Mouse (Mus musculus) CH12.LX (cell line): ENCODE data around the gene Gab1. TPM values are rescaled to one million over a fixed set of nuclear protein-coding genes. Genes with fewer than 3 reads are reported as not detected.

Experiments used
- DNase-seq: peaks from one replicate; pipeline ENCODE4 v3.0.0-alpha.2; 2013; ENCODE audit errors: extremely low read depth
- H3K27ac ChIP-seq: 2 replicates; pipeline ENCODE4 v1.5.1; 2012; ENCODE audit warnings: low read depth, mild to moderate bottlenecking, control low read depth, moderate library complexity; ENCODE audit not compliant: insufficient read depth
- H3K27me3 ChIP-seq: replicated peaks from 2 replicates; pipeline ENCODE3; 2012; ENCODE audit warnings: inconsistent platforms
- H3K36me3 ChIP-seq, 2 experiments: replicated peaks in 1 of 2; 2 replicates each; pipeline versions ENCODE3 to v1.6.1; 2012; ENCODE audit warnings: inconsistent platforms in 1 of 2, low read length in 1 of 2, mild to moderate bottlenecking in 1 of 2, mixed read lengths in 1 of 2, moderate library complexity in 1 of 2; ENCODE audit not compliant: control insufficient read depth in 1 of 2, insufficient read depth in 1 of 2
- H3K4me1 ChIP-seq, 2 experiments: 2 replicates each; pipeline ENCODE4 v1.6.1; 2012; ENCODE audit warnings: inconsistent platforms in 1 of 2, moderate library complexity in 1 of 2; ENCODE audit not compliant: insufficient read depth in 2 of 2, control insufficient read depth in 1 of 2
- H3K4me2 ChIP-seq: 2 replicates; pipeline ENCODE4 v1.6.1; 2012; ENCODE audit warnings: low read depth, mild to moderate bottlenecking, control low read depth; ENCODE audit not compliant: poor library complexity, insufficient read depth, severe bottlenecking
- H3K4me3 ChIP-seq, 3 experiments: fragments of 150-350 bp in 1 of 3; sonication (generic) in 1 of 3; replicated peaks in 1 of 3; 2 replicates each; pipeline versions ENCODE3 to v1.5.1; 2011 to 2012; ENCODE audit warnings: low read depth in 2 of 3, low read length in 2 of 3, mild to moderate bottlenecking in 2 of 3, moderate library complexity in 2 of 3, control low read depth in 1 of 3, improper control_type of control experiment in 1 of 3, inconsistent platforms in 1 of 3, mixed read lengths in 1 of 3; ENCODE audit not compliant: poor library complexity in 1 of 3
- H3K79me2 ChIP-seq: replicated peaks from 2 replicates; pipeline ENCODE4 v1.6.1; 2012; ENCODE audit warnings: mild to moderate bottlenecking, moderate library complexity; ENCODE audit not compliant: control insufficient read depth, poor library complexity, insufficient read depth, severe bottlenecking; ENCODE audit errors: extremely low read depth
- H3K9ac ChIP-seq: 2 replicates; pipeline ENCODE4 v1.6.1; 2012; ENCODE audit warnings: low read depth, mild to moderate bottlenecking, control low read depth, moderate library complexity; ENCODE audit not compliant: insufficient read depth
- H3K9me3 ChIP-seq: replicated peaks from 2 replicates; pipeline ENCODE3; 2012; ENCODE audit warnings: low read length, inconsistent platforms, mixed read lengths
- E2F4 ChIP-seq: IDR thresholded peaks from 2 replicates; pipeline ENCODE4 v1.6.1; 2011; ENCODE audit warnings: low read depth, low read length, improper control_type of control experiment; ENCODE audit not compliant: insufficient replicate concordance
- EP300 ChIP-seq: IDR thresholded peaks from 2 replicates; pipeline ENCODE4 v1.6.1; 2011; ENCODE audit warnings: low read length, improper control_type of control experiment
- ETS1 ChIP-seq: conservative IDR thresholded peaks from 2 replicates; pipeline ENCODE4 v1.6.1; 2012; ENCODE audit warnings: low read depth, mild to moderate bottlenecking, inconsistent platforms, low read length, improper control_type of control experiment, moderate library complexity
- JUN ChIP-seq: IDR thresholded peaks from 2 replicates; pipeline ENCODE4 v1.6.1; 2011; ENCODE audit warnings: low read depth, mild to moderate bottlenecking, low read length, improper control_type of control experiment, moderate library complexity; ENCODE audit not compliant: insufficient read depth
- MAZ ChIP-seq: IDR thresholded peaks from 2 replicates; pipeline ENCODE4 v1.6.1; 2012; ENCODE audit warnings: low read depth, mild to moderate bottlenecking, inconsistent platforms, low read length, improper control_type of control experiment, moderate library complexity
- MXI1 ChIP-seq: IDR thresholded peaks from 2 replicates; pipeline ENCODE4 v1.6.1; 2011; ENCODE audit warnings: mild to moderate bottlenecking, low read depth, low read length, improper control_type of control experiment
- NRF1 ChIP-seq: IDR thresholded peaks from 2 replicates; pipeline ENCODE4 v1.6.1; 2014; ENCODE audit warnings: low read depth, mild to moderate bottlenecking, inconsistent platforms, low read length, improper control_type of control experiment, moderate library complexity
- PAX5 ChIP-seq: IDR thresholded peaks from 2 replicates; pipeline ENCODE4 v1.6.1; 2012; ENCODE audit warnings: low read length, inconsistent platforms, mixed read lengths
- POLR2A ChIP-seq: IDR thresholded peaks from 2 replicates; pipeline ENCODE4 v1.6.1; 2011; ENCODE audit warnings: low read depth, mild to moderate bottlenecking, improper control_type of control experiment, low read length
- POLR2AphosphoS2 ChIP-seq: IDR thresholded peaks from 2 replicates; pipeline ENCODE4 v1.6.1; 2011; ENCODE audit warnings: low read depth, low read length, improper control_type of control experiment
- RAD21 ChIP-seq: IDR thresholded peaks from 2 replicates; pipeline ENCODE4 v1.6.1; 2011; ENCODE audit warnings: low read depth, mild to moderate bottlenecking, low read length, improper control_type of control experiment, moderate library complexity
- TBP ChIP-seq: conservative IDR thresholded peaks from 2 replicates; pipeline ENCODE4 v1.6.1; 2011; ENCODE audit warnings: low read depth, low read length, improper control_type of control experiment
- TCF12 ChIP-seq: IDR thresholded peaks from 2 replicates; pipeline ENCODE4 v1.6.1; 2014; ENCODE audit warnings: low read depth, mild to moderate bottlenecking, inconsistent platforms, low read length, improper control_type of control experiment
- USF1 ChIP-seq: IDR thresholded peaks from 2 replicates; pipeline ENCODE4 v1.6.1; 2014; ENCODE audit warnings: low read depth, mild to moderate bottlenecking, inconsistent platforms, low read length, improper control_type of control experiment
- ZC3H11A ChIP-seq: IDR thresholded peaks from 2 replicates; pipeline ENCODE4 v1.6.1; 2012; ENCODE audit warnings: low read depth, mild to moderate bottlenecking, inconsistent platforms, low read length, improper control_type of control experiment
- dilution Hi-C: fragments of 300-500 bp; cut with MboI; formaldehyde crosslinking; loops from 2 replicates; pipeline ENCODE4 v1.14.3; 2020; ENCODE audit warnings: low sequenced_read_pairs; ENCODE audit not compliant: extremely low pct_unique_long_range_greater_than_20kb, extremely low pct_ligation_motif_present
- in situ Hi-C: fragments of 300-500 bp; cut with MboI; formaldehyde crosslinking; loops from 3 replicates; pipeline ENCODE4 v1.14.3; 2019; ENCODE audit warnings: low sequenced_read_pairs, low pct_ligation_motif_present, low pct_unique_long_range_greater_than_20kb, mixed read lengths
- polyA plus RNA-seq: library from polyadenylated mRNA; unstranded; fragments of >175 nt; gene quantifications from 2 replicates; pipeline ENCODE4 v1.2.1, GENCODE M21; 2012; ENCODE audit warnings: low read depth; ENCODE audit not compliant: insufficient read length
- total RNA-seq, 2 experiments: library from RNA; depleted of rRNA; stranded (reverse); fragments of 300-350 nt in 1 of 2; fragments of >200 nt in 1 of 2; gene quantifications; 2 replicates each; pipeline ENCODE4 v1.2.3; 2012 to 2014

Gab1 gene
- total and polyA plus RNA-seq, 3 experiments, result 0.08 TPM; not detected in 2

DNA sequence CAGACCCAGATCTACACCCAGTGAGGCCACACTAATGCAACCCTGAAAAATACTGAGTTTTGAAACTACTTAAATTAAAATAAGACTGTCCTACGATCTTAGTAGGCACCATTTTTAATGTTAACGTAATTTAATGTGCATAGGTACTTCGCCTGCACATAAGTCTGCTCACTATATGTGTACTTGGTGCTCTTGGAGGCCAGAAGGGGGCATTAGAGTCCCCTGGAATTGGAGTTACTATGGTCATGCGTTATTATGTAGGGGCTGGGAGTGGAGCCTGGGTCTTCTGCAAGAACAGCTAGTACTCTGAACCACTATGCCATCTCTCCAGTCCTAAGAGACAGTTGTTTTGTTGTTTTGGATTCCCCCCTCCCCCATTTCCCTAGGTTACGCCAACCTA lies 88.1 kb downstream of the Gab1 start (continued):
- TF ChIP-seq MAZ (no peak), ZC3H11A (no peak)

GRCm38 (mm10) chr8:80789324-80789723 lies 91.0 kb downstream of the Gab1 start:
- H3K27me3 ChIP-seq, result no peaks in the 10 kb centered on the region
- TF ChIP-seq TBP (no peak), ETS1 (no peak), POLR2AphosphoS2 (no peak), RAD21 (no peak), POLR2A (no peak), JUN (no peak), TCF12 (no peak), EP300 (no peak), PAX5 (no peak), NRF1 (no peak), MXI1 (no peak), E2F4 (no peak), USF1 (no peak)
- TF ChIP-seq, all 38 proteins: peak for 0
- no peaks in the 10 kb centered on the region for H3K79me2 ChIP-seq
- in situ Hi-C loops (loop anchor here (25.0 kb wide), 1 partner anchor 198 kb away; no protein-coding TSS in a partner anchor), dilution Hi-C loops (no loop called here)
- H3K9ac ChIP-seq, result no peak overlapping the region
- no peak overlapping the region for H3K4me2 ChIP-seq
- no peaks in the 10 kb centered on the region for H3K36me3 ChIP-seq
- no peak for DNase-seq
- no peaks in the 10 kb centered on the region for H3K4me1 ChIP-seq
- H3K9me3 ChIP-seq, result no peaks in the 10 kb centered on the region
- no peak overlapping the region for H3K27ac ChIP-seq
- no peak overlapping the region for H3K4me3 ChIP-seq

DNA sequence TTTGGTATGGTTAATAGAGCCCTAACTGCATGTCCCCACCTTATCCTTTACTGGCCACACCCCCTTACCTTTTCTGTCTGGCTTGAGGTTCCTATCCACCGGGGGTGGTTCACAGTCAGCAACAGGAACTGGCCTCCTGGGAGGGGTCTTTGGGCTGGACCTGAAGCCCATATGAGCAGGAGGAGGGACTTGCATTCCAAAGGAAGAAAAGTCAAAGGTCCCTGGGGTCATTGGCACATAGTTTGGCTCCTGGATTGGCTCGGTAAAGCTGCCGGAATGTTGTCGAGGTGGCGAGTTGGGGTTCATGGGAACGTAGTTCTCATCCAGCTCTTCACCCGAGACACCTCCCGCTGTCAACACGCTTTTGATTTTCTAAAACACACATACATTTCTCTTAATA lies 95.8 kb downstream of the Gab1 start:
- dilution Hi-C loops, result no loop called here
- H3K36me3 ChIP-seq, result no peaks in the 10 kb centered on the region

More for the DNA sequence above, 95.8 kb downstream of the Gab1 start:
- no peaks in the 10 kb centered on the region for H3K27me3 ChIP-seq
- H3K4me1 ChIP-seq, result no peaks in the 10 kb centered on the region
- no peak overlapping the region for H3K9ac ChIP-seq
- peak overlapping the region; percentile 37; the same call in 1 of the 2 replicates for H3K4me2 ChIP-seq
- TF ChIP-seq POLR2A (no peak), JUN (no peak), TCF12 (no peak), E2F4 (no peak)
- in situ Hi-C loops, result loop anchor here (25.0 kb wide), 1 partner anchor 203 kb away; no protein-coding TSS in a partner anchor
- no peaks in the 10 kb centered on the region for H3K9me3 ChIP-seq
- no peak for DNase-seq
- H3K79me2 ChIP-seq, result no peaks in the 10 kb centered on the region
- H3K4me3 ChIP-seq, result no peak overlapping the region
- H3K27ac ChIP-seq, result no peak overlapping the region
